Mouse (Mus musculus) liver, adult 2 months (tissue): ENCODE data around the gene Zfp692. TPM values are rescaled to one million over a fixed set of nuclear protein-coding genes. Genes with fewer than 3 reads are reported as not detected.

Experiments
- DNase-seq: peaks from one replicate; pipeline ENCODE4 v3.0.0-alpha.2; 2011; ENCODE audit warnings: low read depth, low spot score; ENCODE audit errors: extremely low read depth
- H3K27ac ChIP-seq: fragments of 200-500 bp; replicated peaks from 2 replicates; pipeline ENCODE4 v1.5.1; 2012; ENCODE audit warnings: low read depth, mild to moderate bottlenecking, control low read depth, inconsistent platforms, low read length; ENCODE audit not compliant: insufficient read depth
- H3K27me3 ChIP-seq: fragments of 200-500 bp; 2 replicates; pipeline ENCODE4 v1.6.1; 2012; ENCODE audit warnings: mild to moderate bottlenecking, moderate library complexity, low read length, inconsistent platforms; ENCODE audit not compliant: control insufficient read depth, insufficient read depth
- H3K36me3 ChIP-seq: fragments of 200-500 bp; 2 replicates; pipeline ENCODE4 v1.6.1; 2012; ENCODE audit warnings: low read length, inconsistent platforms; ENCODE audit not compliant: control insufficient read depth, insufficient read depth
- H3K4me1 ChIP-seq: fragments of 200-500 bp; 2 replicates; pipeline ENCODE4 v1.6.1; 2011; ENCODE audit warnings: low read length; ENCODE audit not compliant: control insufficient read depth, insufficient read depth
- H3K4me3 ChIP-seq: fragments of 200-500 bp; 2 replicates; pipeline ENCODE4 v1.5.1; 2011; ENCODE audit warnings: low read depth, mild to moderate bottlenecking, control low read depth, low read length, moderate library complexity; ENCODE audit not compliant: insufficient read depth
- H3K79me2 ChIP-seq: fragments of 200-500 bp; 2 replicates; pipeline ENCODE4 v1.6.1; 2012; ENCODE audit warnings: inconsistent platforms, mild to moderate bottlenecking, low read length, moderate library complexity; ENCODE audit not compliant: control insufficient read depth, insufficient read depth
- H3K9ac ChIP-seq: fragments of 200-500 bp; 2 replicates; pipeline ENCODE4 v1.6.1; 2012; ENCODE audit warnings: low read depth, mild to moderate bottlenecking, control low read depth, inconsistent platforms, low read length
- CTCF ChIP-seq: fragments of 200-500 bp; IDR thresholded peaks from 2 replicates; pipeline ENCODE4 v1.5.1; 2011; ENCODE audit warnings: low read depth, low read length, control low read depth
- POLR2A ChIP-seq: fragments of 200-500 bp; IDR thresholded peaks from 2 replicates; pipeline ENCODE4 v1.6.1; 2011; ENCODE audit warnings: low read length, control low read depth; ENCODE audit not compliant: insufficient read depth; ENCODE audit errors: extremely low read depth
- WGBS: fragments of 180-500 bp; shearing (Covaris S2); methylation state at CpG from one replicate; pipeline ENCODE4 v1.1.7; 2018; 5-methylcytosine and 5-hydroxymethylcytosine counted together
- polyA plus RNA-seq: library from polyadenylated mRNA; depleted of rRNA; stranded (reverse); fragments of >200 nt; gene quantifications from 2 replicates; pipeline ENCODE4 v1.2.3, GENCODE M21; 2012
- total RNA-seq: library from RNA; depleted of rRNA; stranded (reverse); fragments of >200 nt; gene quantifications from 2 replicates; pipeline ENCODE4 v1.2.3, GENCODE M21; 2014

Gene Zfp692
- total and polyA plus RNA-seq, 2 experiments, result 2.3 to 8.9 TPM

DNA sequence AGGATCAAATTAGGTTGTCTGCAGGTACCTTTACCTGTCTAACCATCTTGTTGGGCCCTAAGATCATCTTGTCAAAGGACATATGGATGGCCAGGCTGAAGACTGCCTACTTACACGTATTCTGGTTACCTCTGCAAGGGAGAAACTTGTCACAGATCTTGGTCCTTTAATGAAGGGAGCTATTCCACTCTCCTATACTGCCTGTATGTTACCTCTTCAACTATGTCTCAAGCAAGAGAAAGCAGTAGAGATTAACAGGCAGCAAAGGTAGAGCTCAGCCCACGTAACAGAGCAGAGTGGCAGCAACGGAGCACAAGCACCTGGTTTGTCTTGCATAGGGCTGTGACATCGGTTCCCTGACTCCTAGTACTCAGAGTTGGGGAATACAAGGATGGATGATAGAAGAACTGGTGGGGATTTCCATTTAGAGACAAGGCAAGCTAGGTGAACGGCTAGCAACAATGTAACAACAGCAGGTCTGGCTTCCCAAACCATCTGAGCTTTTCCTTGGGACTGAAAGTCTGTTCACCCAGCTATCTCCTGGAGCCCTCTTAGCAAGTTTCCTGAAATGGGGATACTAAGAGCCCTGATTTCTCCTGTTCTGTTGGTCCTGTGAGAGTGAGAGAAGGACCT lies 8.8 kb downstream of the Zfp692 start:
- no peaks in the 10 kb centered on the region for H3K27me3 ChIP-seq
- no peaks in the 10 kb centered on the region for H3K79me2 ChIP-seq
- H3K4me3 ChIP-seq, result no peak overlapping the region
- no peak overlapping the region for H3K9ac ChIP-seq
- no peak for DNase-seq
- TF ChIP-seq CTCF (no peak), POLR2A (no peak)
- no peak overlapping the region for H3K27ac ChIP-seq
- H3K36me3 ChIP-seq, result peaks cover 19% of the 10 kb centered on the region
- WGBS, result 91% methylated on average over 5 of the region's 5 CpGs
- H3K4me1 ChIP-seq, result no peaks in the 10 kb centered on the region

DNA sequence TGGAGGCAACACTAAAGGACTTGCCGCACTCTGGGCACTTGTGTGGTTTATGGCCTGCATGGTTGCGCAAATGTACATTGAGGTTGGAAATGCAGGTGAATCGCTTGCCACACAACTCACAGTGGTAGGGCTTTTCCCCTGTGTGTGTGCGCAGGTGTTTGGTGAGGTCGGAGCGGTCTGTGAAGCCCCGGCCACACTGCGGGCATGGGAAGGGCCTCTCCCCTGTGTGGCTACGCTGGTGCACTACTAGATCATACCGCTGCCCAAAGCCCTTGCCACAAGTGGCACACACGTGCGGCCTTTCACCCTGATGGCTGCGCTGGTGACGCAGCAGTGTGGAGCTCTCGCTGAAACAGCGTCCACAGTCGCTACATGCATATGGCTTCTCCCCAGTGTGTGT lies 9.5 kb downstream of the Zfp692 start:
- Histone ChIP-seq H3K4me3 (no peak overlapping the region), H3K9ac (no peak overlapping the region), H3K4me1 (no peaks in the 10 kb centered on the region), H3K27ac (no peak overlapping the region), H3K79me2 (no peaks in the 10 kb centered on the region), H3K36me3 (peaks cover 20% of the 10 kb centered on the region), H3K27me3 (no peaks in the 10 kb centered on the region)
- no peak for DNase-seq
- WGBS, result 89% methylated on average over 17 of the region's 17 CpGs
- no peak for TF ChIP-seq POLR2A
- TF ChIP-seq CTCF, result no peak

DNA sequence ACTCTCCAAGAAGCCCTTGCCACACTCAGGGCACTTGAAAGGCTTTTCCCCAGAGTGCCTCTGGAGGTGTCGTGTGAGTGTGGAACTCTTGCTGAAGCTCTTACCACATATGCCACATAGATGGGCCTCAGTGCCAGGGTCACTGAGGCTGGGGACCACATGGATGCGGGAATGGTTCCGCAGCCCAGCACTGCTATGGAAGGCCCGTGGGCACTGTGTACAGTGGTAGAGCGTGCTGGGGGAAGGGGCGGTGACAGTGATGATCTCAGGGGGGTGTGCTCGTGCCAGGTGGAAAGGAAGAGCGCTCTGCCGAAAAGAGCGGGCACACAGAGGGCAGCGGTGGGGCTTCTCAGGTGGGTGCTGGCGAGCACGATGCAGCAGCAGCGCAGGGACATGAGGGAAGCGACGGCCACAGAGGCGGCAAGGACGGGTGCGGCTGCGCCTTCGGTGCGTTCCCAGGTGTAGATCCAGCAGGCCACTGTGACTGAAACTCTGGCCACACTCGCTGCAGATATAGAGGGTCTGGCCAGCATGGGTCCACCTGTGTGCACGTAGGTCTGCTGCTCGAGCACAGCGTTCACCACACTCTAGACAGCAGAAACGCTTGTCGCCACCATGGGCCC lies 10.0 kb downstream of the Zfp692 start:
- Histone ChIP-seq H3K9ac (no peak overlapping the region), H3K79me2 (no peaks in the 10 kb centered on the region), H3K36me3 (peaks cover 20% of the 10 kb centered on the region), H3K27ac (no peak overlapping the region), H3K4me3 (no peak overlapping the region), H3K27me3 (no peaks in the 10 kb centered on the region), H3K4me1 (no peaks in the 10 kb centered on the region)
- WGBS, result 89% methylated on average over 28 of the region's 28 CpGs
- DNase-seq, result no peak
- TF ChIP-seq POLR2A (no peak), CTCF (no peak)

DNA sequence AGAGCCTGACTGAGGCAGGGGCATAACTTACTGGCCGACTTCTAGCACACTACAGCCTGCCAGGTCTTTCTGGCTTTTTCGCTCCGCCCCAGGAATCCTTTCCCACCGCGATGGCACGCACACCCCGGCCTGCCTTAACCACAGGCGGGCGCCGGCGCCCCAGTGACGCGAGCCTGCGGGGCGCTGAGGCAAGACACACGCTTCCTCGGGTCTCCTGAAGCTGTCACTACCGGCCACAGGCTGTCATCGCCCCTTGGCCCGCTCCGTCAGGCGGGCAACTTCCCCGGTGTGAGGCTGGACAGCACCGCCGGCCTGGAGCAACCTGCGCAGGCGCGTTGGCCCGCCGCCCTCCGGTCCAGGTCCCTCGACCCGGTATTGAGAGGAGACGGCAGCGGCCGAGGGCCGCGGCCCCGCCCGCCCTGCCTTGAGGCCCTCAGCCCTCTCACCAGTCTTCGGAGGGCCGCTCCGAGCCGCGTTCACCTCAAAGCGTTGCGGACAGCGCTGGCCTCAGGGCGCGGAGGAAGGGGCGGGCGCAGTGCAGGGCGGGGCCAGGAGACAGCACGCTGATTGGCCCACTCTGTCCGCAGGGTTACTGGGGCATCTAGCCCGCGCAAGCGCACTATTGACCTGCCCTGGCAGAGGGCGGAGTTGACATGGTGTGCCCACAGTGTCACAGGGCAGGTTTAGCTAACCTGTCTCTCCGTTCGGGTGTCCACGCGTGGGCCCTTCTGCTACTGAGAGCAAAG lies 16.1 kb downstream of the Zfp692 start:
- TF ChIP-seq POLR2A, result peak; percentile 90
- TF ChIP-seq CTCF, result no peak
- H3K36me3 ChIP-seq, result peaks cover 12% of the 10 kb centered on the region

DNA sequence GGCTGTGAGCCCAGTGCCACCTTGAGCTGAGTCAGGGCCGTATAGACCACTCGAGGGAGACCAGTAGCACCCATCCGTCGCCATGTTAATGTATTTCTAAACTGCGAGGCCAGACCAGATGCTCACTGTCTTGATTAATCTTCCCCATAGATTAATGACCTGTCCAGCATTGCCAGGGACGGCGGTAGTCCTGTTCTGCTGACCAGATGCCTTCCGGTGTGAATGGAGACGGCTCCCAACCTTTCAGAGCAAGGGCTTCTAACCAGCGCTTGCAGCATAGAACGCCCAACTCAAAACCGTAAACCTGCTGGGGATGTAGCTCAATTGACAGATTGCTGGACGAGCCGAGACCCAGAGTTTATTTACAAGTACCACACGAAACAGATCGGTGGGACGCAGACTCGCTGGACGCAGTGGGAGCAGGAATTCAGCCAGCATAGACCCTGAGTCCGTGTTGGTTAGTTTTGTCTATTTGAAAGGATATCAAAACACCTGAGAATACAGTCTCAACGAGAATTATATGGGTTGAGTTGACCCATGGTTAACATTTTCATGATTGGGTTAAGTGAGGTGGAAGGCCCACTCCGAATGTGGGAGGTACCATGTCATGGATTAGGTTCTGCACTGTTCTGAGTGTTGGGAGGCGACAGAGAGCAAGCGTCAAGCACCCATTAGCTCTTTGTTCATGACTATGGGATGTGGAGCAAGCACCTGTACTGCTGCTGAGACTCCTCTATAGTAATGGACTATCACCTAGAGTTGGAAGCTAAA lies 16.9 kb downstream of the Zfp692 start:
- 12% methylated on average over 24 of the region's 24 CpGs for WGBS
- H3K27ac ChIP-seq, result peak overlapping the region; percentile 85
- peak overlapping the region; percentile 73 for H3K4me3 ChIP-seq
- no peak for TF ChIP-seq CTCF
- TF ChIP-seq POLR2A, result no peak
- H3K36me3 ChIP-seq, result peaks cover 9% of the 10 kb centered on the region; the same call in 1 of the 2 replicates
- DNase-seq, result no peak
- H3K27me3 ChIP-seq, result no peaks in the 10 kb centered on the region
- H3K79me2 ChIP-seq, result no peaks in the 10 kb centered on the region
- peaks cover 7% of the 10 kb centered on the region; the same call in 1 of the 2 replicates for H3K4me1 ChIP-seq
- peak overlapping the region; percentile 71 for H3K9ac ChIP-seq

More for the DNA sequence above, 16.1 kb downstream of the Zfp692 start:
- DNase-seq, result peak; percentile 93
- Histone ChIP-seq H3K9ac (peak overlapping the region; percentile 83), H3K27ac (peak overlapping the region; percentile 85), H3K4me1 (peaks cover 7% of the 10 kb centered on the region; the same call in 1 of the 2 replicates), H3K79me2 (no peaks in the 10 kb centered on the region), H3K27me3 (no peaks in the 10 kb centered on the region), H3K4me3 (peak overlapping the region; percentile 73)
- WGBS, result under 1% methylated on average over 61 of the region's 63 CpGs
